Mouse (Mus musculus) urinary bladder, postnatal 36 days (tissue): ENCODE data around the gene Pml.

Experiments used
- DNase-seq, 2 experiments: peaks; one replicate each; pipeline ENCODE4 v3.0.0; 2022; ENCODE audit warnings: low spot score in 2 of 2, mixed read lengths in 1 of 2

Pml gene

DNA sequence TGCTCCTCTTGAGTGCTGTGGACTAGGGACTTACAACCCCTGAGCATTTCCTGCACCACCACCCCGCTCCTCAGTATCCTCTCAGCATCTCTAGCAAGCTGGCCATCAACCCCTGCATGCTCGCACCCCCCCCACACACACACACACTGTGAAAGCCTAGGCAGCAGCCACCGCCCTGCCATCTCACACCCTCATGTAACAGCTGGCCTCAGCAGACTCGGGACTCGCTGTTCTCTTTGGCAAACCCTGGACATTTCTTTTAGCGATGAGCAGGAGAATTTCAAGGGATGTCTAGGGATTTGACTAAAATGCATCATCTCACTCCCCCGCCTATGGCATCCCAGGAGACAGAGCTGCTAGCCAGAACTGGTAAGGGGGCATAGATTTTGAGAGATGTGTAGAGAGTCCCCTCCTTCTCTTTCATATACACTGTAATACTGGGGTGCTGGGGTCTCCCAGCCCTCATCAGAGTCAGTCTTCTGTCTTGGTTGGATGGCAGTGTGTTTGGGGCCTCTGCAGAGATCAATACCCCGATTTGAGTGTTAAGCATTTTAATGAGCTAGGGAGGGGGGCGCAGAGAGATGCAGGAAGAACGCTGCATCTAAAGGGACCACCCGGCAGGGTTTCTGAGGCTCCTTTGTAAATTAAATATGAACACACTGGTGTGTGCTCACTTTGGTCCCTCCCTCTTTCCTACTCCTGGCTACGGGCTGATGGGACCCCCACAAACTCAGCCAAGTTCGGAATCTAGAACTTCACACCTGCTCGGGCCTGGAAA, 46.7 kb downstream of the Pml start:
- no peak for DNase-seq

DNA sequence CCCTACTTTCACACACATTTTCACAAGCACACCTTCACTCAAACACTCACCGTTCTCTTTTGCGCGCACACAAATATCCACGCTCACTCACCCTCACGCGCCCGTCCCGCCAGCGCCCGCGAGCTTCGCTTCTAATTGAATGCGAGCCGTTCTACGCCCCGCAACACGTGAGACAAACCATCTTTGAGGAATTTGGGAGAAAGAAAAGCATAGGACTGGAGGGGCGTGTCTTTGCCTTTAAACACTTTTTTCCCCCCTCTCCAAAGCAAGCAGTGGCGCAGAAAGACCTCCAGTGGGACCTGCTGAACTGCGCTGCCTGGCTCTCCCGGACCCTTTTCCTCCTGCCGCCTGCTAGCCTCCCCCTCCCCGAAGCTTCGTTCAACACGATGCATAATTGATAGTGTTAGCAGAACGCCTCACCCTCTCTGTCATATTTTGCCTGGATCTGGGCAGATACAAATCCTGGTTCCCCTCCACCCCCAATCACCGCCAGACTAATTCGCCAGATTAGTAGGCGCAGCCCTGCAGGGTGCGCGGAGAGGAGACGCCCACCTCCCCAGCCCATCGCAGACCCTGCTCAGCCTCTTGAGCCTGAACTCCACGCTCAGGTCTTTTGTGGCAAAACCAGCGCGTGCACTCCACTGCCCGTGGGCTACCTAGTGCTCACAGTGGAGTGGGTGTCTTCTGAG, 47.6 kb downstream of the Pml start:
- no peak for DNase-seq

DNA sequence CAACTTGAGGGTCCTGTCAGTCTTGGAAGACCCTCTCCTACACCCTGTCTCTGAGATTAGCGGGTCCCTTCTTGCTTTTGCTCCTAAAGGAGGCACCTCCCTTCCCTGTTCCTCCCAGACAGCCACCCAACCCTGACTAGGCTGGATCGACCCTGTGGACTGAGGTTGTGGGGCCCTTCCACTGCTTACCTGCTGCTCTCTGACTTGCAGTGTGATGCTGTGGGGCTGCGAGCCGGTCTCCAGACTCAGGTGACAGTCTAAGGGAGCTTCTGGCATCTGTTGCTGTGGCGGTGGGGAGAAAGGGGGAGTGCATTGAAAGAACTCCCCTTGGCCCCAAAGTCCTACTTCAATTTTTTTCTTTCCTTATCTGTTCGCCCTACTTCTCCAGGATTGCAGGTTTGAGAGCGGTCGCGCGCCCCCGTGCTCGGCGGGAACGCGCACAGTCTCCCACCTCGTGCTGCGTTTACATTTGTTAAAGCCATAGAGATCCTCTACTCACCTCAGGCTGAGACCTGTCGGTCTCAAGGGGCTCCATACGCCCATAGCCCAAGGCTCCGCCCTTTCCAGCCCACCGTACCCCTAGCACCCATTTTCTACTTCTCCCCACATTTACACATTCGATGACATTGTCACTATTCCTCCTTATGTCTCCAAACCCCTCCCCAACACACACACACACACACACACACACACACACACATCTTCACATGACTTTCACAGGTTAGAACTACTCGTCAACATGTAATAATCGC, 48.3 kb downstream of the Pml start:
- no peak for DNase-seq

DNA sequence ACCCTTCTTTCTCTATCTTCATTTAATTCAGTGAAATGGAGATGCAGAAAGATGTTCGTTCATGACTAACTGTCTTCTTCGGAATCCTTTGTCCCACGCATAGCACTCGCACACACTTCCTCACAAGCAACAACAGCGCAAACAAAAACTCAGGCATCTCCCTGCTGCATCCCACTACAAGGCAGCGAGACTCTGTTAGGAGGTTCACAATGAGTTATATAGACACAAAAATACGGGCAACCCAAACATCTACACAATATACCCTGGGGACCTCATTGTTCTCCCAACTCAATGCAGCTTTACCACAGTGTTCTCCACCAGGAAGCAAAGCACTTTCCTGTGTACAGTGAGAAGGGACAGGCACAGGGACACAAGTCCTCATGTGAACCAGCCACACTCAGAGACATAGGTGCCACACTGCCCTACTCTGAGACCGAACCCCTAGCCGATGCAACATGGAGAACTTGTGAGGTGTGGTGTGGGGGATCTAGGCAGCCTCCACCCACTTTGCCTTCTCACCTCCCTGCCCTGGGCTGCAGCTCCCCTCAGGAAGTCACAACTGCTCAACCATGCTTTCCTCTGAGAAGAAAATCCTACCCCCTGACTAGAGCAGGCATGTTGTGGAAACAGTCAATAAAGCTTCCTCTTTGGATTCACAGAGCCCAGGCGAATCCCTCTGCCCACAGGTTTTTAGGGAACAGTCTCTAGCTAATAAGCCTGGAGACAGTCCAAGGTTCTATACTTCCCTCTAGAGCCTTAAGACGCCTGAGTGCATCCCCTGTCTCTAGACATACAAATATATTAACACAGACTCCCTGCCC, 49.1 kb downstream of the Pml start:
- no peak for DNase-seq

DNA sequence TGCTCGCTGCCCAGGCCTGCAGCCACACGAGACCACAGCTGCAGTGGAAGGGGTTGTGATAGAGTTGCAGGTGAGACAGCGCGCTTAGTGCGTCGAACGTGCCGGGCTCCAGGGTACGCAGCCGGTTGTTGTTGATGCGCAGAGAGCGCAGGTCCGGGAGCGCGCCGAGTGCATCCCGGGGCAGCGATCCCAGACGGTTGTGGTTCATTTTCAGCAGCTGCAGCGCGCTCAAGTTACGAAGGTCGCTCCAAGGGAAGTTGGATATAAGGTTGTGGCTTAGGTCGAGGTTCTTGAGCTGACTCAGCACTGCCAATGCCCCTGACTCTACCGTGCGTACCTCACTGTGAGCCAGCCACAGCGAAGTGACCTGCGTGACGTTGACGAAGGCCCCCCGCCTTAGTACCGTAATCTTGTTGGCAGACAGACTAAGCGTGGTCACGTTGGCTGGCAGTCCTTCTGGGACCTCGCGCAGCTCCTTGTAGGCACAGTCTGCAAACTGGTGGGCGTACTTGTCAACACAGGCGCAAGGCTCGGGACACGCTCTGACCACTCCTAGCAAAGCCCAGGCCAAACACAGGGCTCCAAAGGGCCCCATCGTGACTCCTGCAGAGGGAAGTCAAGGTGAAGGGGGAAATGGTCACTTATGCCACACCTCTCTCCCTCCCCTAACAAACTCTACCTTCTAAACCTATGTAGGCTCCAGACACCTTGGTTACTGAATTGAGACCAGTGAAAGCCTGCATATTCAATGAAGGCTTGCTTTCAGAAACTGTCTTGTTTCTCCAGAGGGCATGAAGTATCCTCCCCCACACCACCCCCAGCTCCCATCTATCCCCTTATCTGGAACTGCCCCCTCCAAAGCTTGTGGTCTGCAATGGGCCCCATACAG, 50.0 kb downstream of the Pml start:
- DNase-seq, result no peak

DNA sequence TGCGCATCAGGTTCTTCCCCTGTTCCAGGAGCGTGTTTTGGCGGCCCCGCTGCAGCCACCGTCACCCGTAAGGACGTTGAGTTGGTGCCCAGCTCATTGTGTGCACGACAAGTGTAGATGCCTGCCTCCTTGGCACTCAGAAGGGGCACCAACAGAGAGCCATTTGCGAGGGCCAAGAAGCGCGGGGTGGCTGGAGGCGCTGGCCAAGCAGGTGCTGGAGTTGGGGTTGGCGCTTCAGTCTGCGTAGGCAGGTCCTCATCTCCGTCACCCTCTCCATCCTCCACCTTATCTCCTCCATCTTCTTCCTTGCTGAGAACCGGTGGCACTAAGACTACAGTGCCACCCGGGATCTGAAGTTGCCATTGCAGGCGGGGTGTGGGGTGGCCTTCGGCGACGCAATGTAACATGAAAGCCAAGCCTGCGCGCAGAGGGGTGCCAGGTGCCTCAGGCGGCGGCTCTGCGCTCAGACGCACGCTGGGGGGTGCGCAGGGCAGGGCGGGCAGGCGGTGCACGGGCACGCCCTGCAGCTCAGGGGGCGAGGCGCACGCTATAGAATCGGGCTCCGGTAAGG, 50.7 kb downstream of the Pml start:
- DNase-seq, result no peak

DNA sequence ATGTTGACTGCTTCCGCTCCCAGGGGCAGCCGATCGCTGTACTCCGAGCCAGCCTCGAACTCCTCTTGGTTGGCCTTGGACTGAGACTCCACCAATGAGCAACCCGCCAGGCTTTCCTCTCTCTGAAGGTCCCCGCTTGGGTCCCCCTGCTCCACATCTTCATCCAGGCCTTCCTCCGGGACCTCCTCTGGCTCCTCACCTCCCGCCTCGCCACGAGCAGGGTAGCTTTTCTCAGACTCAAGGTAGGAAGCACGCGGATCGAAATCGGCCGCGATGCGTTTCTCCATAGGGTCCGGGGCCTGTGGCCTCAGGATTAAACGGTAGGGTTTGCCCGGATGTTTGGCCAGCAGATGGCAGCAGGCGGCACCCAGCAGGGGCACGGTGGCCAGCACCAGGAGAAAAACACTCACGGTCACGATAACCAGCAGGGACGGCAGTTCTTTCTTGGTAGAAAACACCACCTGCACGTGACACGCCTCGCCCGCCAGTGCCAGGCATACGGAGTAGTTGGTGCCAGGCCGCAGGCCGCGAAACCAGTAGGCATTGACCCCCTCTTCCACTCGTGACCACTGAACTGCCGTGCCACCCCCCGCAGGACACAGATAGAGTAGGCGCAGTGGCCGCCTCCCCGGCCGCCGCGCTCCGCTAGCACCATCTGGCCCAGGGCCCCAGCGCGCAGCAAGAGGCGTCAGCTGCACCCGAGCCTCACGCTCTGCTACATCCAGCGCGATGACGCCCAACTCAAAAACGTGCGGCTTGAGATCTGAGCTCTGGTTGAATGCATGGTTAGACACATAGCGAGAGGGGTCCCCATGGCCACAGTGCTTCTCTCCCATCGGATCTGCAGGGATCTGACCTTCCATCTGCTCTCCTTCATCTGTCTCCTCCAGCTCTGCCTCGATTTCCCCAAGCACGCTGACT, 51.5 kb downstream of the Pml start:
- DNase-seq, result peak in 1 of 2 experiments; percentile 46

DNA sequence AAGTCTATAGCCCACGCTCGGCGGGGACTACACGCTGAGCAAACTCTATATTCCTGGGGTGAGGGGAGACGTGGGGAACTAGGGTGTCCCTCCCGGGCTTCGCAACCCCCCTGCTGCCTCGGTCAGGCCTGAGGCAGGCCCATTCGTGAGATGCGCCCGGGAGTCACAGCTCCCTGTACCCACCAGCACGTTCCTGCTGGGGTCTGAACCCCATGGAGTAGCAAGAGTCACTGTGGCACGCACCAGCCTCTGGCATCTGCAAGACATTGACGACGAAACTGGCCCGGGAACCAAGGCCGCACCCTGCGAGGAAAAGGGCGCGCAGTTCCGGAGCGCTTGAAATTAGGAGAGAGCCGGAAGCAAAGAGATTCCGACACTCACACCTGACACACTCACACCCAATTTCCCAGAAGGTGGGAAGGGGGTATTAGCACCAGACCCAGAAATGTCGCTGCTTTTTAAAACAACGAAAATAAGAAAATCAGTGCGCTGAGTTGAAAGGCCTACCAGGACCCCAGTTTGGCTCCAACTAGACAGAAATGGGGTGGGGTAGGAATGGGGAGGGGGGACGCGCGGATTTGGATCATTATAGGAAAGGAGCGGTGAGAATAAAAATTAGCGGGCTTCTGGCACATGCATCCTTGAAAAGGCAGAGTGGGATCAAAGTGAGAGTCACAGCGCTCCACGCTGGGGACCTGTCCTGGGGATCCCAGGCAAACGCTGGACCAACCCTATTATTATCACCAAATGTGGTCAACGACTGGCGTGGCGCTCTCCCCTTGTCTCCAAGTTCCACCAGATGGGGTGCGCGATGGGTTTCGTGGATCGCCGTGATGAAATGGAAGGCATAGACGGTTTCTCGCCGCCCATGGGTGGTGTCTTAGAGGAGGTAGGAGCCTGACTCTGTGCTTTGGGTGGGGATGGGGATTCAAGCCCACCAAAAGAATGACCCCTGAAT, 52.7 kb downstream of the Pml start:
- no peak for DNase-seq

DNA sequence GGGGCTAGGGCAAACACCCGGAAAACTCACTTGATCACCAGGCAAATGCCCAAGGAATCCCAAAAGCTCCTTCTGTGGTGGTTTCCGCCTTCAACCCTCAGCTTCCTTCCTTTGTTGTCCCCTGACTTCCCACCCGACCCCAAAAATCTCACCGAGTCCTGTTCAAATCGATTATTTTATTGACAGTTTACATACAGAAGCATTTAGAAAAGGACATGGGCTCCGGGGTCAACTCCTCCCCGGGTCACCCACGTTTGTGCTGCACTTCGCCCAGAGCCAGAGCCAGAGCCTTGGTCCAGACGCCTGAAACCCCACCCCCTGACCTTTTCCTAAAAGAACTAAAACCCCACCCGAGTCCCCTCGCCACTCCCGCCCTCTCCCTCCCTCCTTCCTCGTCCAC, 53.4 kb downstream of the Pml start:
- no peak for DNase-seq

DNA sequence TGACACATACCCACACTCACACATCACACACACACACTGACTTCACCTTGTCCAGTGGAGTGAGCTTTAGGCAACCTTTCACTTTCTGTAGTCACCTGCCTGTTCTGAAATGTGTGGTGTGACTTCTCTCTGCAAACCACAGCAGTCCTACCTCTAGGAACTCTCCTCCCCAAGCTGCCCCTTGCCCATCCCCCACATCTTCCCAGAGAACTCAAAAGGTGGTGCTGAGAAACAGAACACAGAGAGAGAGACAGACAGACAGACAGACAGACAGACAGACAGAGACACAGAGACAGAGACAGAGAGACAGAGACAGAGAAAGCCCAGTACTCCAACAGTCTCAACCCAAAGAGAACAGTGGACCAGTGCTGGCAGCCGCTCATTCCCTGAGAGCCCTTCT, 53.9 kb downstream of the Pml start:
- no peak for DNase-seq

DNA sequence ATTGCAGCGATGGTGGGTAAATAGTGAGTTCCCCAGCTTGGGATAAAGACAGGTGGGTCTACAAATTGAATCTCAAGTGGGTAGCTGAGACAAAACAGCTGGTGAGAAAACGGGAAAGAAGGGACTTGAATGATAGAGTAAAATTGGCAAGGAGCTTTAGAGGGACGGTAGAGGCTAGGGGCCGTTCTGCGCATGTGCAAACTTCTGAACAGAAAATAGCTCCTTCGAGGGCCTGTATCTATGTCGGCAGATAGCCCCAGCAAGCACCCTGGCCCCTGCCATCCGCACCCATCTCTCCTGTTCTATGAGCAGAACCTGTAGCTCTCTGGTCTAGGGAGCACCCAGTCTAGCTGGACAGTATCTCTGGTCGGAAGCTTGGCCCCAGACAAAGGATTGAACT, 55.4 kb downstream of the Pml start:
- DNase-seq, result no peak

DNA sequence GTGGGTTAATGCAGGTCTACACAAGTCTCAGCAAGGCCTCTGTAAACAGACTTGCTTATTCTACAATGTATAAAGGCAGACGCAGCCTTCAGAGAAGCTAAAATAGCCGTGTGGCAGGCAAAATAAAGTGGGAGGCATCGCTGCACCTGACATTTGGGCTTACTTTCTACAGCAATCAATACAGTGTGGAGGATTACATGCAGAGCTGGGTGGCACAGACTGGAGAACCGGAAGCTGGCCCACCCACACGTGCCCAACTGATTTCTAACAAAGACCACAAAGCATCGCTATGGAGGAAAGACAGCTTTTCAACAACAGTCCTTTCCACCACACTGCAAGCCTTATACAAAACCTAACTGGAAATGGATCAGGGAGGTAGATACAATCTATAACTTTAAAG, 65.1 kb downstream of the Pml start:
- no peak for DNase-seq

DNA sequence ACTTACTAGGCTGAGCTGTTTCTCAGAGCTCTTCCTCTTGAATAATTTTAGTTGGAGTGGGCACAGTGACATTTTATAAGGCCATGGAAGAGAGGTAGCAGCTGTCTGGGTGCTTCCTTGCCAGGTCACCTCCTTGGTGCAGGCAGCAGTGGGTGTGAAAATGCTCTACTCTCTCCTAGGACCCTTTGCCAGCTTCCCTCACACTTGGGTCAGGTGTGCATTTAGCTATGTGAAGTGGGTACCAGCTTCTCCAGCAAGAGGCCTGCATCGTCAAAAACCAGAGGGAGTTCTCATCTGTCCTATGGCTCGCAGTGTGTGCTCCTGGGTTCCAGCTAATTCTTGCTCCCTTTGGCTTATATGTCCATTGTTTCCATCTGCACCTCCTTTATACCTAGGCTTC, 70.2 kb downstream of the Pml start:
- no peak for DNase-seq

DNA sequence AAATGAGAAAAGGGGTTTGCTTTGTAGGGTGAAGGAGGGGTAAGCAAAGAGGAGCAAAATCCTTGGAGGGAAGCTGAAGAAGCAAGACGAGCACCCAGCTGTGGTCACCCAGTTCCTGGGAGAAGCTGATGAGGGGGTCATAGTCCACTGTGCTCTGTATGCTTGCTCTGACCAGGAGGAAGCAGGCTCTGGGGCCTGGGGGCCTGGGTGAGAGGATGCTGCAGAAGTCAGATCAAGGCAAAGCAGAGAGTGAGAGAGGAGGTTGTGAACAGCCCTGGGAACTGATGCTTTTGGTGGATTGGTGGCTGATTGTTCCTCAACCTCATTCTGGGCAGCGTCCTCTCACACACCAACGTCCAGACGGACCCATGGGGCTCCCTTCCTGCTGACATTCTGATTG, 72.4 kb downstream of the Pml start:
- no peak for DNase-seq

DNA sequence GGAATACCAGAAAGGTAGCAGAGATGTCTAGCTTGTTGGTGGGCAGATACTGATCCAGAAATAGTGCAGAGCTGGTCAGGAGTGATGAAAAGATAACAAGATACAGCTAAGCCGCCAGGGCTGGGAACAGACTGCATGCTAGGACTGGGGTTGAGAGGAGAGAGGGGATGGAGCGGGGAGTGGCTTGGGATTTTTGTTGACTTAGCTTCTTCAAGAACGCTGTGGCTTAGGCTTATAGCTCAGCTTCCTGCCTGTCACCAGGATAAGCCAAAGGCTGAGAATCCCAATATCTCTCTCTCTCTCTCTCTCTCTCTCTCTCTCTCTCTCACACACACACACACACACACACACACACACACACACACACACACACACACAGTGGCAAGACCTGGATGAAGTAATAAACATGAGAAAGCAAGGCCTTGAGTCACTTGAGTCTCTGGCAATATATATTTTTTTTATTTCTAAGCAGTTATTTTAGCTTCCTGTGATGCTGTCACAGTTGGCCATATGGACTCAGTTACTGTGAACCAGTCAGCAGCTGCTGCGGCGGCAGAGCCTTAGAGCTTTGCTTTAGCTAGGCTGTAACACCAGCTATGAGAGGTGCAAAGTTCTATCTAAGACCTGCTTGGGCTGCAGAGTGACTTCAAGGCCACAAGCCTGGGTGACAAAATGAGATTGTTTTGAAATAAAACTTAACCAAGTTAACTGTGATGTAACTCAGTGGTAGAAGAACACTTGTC, 73.7 kb downstream of the Pml start:
- no peak for DNase-seq

DNA sequence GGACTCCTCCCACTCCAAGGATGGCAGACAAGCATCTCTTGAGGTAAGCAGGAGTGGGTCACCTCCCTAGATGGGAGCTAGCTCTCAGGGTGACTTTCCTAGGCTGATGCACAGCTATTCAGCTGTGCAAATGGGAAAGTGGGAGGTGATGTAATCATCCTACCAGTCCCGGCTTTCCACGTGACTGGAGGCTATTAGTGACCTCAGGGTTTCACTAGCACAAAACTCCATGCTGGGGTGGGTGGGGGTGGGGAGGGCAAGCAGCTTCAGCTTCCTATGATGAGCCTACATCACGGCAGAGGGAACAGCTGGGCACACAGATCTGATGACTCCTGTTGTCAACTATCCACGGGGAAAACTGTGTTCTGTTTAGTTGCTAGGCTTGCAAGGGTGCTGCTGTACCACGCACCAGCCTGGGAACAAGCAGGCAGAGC, 74.8 kb downstream of the Pml start:
- no peak for DNase-seq

DNA sequence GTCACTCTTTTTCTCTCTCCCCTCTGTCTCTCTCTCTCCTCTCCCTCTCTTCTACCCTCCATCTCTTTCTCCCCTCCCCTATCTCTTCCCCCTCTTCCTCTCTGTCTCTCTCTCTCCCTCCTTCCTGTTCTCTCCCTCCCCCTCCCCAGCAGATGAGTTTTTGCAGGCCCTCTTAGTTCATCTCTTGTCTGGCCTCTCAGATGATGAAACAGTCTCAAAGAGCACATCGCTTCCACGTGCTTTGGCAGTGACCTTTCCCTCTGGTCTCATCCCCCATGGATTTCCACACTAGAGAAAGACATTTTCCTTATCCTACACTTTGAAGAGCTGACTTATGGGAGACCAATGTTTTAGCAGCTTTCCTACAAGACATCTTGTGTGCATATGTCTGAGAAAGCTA, 76.7 kb downstream of the Pml start:
- no peak for DNase-seq

DNA sequence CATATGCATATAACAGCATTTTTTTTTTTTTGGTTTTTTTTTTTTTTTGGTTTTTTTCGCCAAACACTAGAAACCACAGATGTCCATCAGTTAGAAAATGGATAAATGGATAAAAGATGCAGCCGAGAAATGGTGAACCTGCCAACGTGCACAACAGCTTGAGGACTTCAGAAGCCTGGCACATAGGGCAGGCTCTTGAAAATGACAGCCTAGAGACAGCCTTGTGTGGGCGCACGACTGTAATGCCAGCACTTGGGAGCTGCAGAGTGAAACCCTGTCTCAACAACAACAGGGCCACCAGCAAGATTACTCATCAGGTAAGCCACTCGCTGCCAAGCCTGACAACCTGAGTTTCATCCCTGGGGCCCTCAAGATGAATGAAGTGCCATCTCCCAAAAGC, 80.2 kb downstream of the Pml start:
- no peak for DNase-seq
